Mouse (Mus musculus): ENCODE results near the gene S100b.
A peak's percentile ranks its signal among the peaks of the same experiment; 100 is the strongest.

S100b gene

DNA sequence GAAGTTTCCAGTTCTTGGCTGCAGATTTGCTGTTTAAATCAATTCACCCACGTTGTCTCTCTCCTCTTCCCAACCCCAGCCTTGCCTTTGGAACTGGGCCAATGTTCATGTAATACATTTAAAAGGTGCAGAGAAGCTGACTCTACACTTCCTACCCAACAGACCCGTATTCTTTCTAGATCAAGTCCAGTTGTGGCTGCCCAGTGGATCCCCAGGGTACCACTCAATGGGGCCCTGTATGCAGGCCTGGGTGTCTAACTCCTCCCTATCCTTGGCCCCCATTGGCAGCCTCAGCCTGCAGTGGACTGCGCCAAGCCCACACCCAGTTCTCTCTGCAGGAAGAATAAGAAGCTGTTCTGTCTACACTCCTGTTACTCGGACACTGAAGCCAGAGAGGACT lies at the start of gene S100b:
TSS of gene S100b (plus strand) at position 318 of the 400 bp plus-strand sequence.
- DNase-seq (ENCODE audit: low read depth, low spot score): no peak

- no peak for DNase-seq (ENCODE audit: low read depth, low spot score)
These were observed 46.3 kb upstream of the S100b start for GRCm38 (mm10) chr10:76207262-76207796.

GRCm38 (mm10) chr10:76209241-76209640 lies 44.4 kb upstream of the S100b start:
- DNase-seq (ENCODE audit: low read depth, low spot score): no peak

DNA sequence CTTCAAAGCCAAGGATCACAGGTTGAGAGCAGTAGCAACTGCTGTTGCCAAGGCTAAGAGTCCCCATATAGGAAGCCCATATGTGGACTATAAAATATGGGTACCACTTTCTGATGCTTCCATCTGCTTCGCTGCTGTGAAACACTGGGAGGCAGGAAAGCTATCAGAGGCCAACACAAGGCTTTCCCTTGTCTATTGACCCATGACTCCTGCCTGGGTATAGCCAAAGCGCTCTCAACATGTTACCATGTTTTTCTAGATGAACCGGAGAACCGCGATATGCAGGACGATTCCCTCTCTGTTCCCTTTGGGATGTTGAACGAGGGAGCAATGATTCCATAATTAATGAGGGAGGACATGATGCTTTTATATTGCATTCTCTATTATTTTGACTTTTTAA lies 42.8 kb upstream of the S100b start:
- DNase-seq (ENCODE audit: low read depth, low spot score): no peak

DNA sequence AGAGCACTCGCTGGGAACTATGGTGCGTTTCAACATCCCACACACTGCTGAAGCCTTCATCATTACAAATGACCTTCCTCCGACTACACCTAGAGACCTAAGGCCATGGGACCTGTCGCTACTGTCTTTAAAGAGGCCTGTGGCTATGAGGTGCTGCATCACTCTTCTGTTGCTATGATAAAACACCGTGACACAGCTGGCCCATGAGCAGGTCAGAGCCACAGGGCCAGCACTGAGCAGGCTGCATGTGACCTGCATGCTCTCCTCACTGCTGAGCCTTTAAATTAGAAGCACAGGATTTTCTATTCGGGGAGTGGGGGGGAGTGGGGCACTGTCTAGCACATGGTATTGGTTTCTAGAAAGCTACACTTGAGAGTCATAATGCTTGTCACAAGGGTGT lies 41.5 kb upstream of the S100b start:
- DNase-seq (ENCODE audit: low read depth, low spot score): no peak

GRCm38 (mm10) chr10:76214161-76214560 lies 39.5 kb upstream of the S100b start:
- DNase-seq (ENCODE audit: low read depth, low spot score): no peak

- DNase-seq (ENCODE audit: low read depth, low spot score): no peak
These were observed 36.6 kb upstream of the S100b start for GRCm38 (mm10) chr10:76217056-76217455.

- DNase-seq (ENCODE audit: low read depth, low spot score): no peak
These were observed 35.4 kb upstream of the S100b start for GRCm38 (mm10) chr10:76218240-76218639.

GRCm38 (mm10) chr10:76225944-76226343 lies 27.7 kb upstream of the S100b start:
- no peak for DNase-seq (ENCODE audit: low read depth, low spot score)

- DNase-seq (ENCODE audit: low read depth, low spot score): no peak
These were observed 24.0 kb upstream of the S100b start for GRCm38 (mm10) chr10:76229627-76230026.

- peak; percentile 83 for DNase-seq (ENCODE audit: low read depth, low spot score)
These were observed 16.1 kb upstream of the S100b start, which contains the start of gene Prmt2 for GRCm38 (mm10) chr10:76237341-76238225. Prmt2 (minus strand) TSS chr10:76237865.

DNA sequence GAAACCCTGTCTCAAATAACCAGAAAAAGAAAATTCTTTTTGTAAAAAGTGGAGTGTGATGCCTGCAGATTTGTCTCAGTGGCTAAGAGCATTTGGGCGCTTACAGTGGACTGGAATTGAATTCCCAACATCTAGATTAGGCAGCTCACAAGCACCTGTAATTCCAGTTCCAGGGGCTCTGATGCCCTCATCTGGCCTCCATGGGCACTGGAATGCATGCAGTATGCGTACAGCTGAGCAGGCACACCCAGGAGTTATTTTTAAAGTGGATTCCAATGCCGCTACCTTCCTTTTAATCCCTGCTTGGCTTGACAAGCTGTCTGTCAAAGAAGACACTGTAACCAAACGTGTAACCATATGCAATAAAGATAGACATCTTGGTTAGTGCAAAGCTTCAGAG lies 14.3 kb upstream of the S100b start:
- no peak for DNase-seq (ENCODE audit: low read depth, low spot score)

DNA sequence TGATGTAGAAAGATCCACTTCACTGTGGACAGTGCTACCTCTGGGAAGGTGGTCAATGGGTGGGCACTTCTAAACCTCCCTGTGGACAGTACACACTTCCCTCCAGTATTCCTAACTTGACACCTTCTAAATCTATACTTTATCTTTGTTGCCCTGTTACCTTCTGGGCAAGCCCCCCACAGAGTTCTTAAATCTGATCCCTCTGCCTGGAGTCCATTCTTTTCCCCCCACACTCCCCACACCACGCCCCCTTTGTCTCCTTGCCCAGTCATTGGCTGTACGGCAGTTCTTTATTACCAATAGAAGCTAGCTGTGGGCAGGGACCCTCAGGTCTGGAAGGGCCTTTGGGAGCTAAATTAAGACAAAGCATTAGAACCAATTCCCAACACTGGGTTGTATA lies 8.5 kb upstream of the S100b start:
- DNase-seq (ENCODE audit: low read depth, low spot score): no peak

GRCm38 (mm10) chr10:76246601-76247000 lies 7.1 kb upstream of the S100b start:
- DNase-seq (ENCODE audit: low read depth, low spot score): no peak

GRCm38 (mm10) chr10:76247960-76248646 lies 5.5 kb upstream of the S100b start:
- DNase-seq (ENCODE audit: low read depth, low spot score): no peak

DNA sequence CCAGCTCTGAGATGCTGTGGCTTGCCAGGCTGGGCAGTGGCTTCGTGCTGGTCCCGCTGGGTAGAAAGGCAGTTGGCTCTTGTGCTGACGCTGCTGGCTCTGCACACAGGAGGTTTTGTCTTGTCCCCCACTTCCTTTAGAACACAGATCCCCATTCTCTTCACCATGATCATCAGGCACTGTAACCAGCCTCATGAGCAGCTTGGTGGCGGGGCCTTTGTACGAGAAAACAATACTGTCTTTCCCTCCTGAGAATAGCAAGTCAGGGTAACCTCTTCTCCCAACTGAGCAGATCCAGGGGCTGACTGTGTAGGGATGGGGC lies 5.0 kb upstream of the S100b start:
- no peak for DNase-seq (ENCODE audit: low read depth, low spot score)

GRCm38 (mm10) chr10:76250870-76251269 lies 2.8 kb upstream of the S100b start:
- no peak for DNase-seq (ENCODE audit: low read depth, low spot score)

DNA sequence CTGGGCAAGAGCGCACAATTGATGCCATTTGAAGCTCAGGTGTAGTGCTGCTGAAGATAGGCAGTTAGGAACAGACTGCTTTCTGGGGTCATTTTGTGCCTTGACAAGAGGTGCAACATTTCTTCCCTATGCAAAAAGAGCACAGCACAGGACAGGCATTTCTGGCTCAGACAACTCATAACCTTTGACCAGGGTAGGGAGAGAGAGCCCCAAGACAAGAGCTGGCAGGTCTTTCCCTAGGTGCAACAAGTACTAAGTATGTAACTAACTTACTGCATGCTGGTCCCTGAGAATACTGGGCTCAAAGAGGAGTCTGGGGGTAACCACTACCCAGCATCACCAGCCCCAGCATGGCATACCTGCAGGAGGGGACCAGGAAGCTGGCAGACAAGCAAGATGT lies 574 bp upstream of the S100b start:
- no peak for DNase-seq (ENCODE audit: low read depth, low spot score)

GRCm38 (mm10) chr10:76255617-76256016 lies 2.0 kb downstream of the S100b start:
- DNase-seq (ENCODE audit: low read depth, low spot score): no peak

DNA sequence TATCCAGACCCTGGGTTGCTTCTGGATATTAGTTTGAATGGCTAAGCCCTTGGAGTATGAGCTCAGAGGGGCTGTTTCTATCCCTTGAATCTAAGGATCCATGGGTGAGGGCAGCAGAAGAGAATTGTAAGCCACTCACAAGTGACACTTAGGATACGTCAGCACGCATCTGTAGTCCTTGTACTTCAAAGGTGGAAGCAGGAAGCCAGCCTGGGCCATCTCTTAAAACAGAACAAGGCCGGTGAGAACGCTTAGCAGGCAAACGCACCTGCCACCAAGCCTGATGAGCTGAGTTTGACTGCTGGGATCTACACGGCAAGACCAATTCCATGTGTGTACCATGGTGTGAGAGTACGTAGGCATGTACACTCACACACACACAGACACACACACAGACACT lies 3.6 kb downstream of the S100b start:
- no peak for DNase-seq (ENCODE audit: low read depth, low spot score)

DNA sequence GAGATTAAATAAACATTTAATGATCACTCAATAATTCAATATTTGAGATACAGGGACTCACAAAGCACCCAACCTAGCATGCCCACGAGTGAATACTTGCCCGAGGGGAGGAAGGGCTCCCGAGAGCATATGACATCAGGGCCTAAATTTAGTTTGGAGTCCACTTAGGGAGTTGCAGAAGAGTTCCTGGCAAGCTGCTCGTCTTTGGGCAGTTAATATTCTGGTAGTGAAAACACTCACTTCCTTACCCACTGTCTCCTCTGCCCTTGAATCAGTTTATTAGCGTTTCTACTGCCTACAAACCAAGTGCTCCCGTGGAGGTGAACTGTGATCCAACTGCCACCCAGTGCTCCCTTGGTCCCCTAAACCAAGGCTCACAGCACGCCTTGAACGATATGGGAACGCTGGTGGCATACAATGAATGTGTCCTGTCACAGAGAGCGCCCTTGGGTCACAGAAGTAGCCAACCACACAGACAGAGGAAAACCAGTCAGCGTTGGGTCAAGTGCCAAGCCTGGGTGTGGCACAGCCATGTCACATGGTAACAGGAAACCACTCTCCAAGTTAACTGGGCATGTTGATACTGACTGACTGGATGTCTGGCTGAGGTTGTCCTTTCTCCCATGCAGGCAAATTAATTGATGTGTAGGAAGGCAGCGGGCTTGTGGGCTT lies 4.2 kb downstream of the S100b start:
- no peak for DNase-seq (ENCODE audit: low read depth, low spot score)

- no peak for DNase-seq (ENCODE audit: low read depth, low spot score)
These were observed 6.0 kb downstream of the S100b start for GRCm38 (mm10) chr10:76259566-76260232.
